Mouse (Mus musculus): Measurements from ENCODE around the gene Umad1.

Gene Umad1

GRCm38 (mm10) chr6:8259004-8259666 lies at the start of gene Umad1, which contains the start of the genes Rpa3 and Gm45062:
Umad1 (plus strand) TSS chr6:8259288.
Rpa3 (minus strand) TSS chr6:8259173.
Gm45062 (plus strand) TSS chr6:8259450.
- DNase-seq (ENCODE audit: low read depth) = peak; percentile 98

GRCm38 (mm10) chr6:8209866-8210186 lies 49.3 kb upstream of the Umad1 start:
- no peak for DNase-seq (ENCODE audit: low read depth)

GRCm38 (mm10) chr6:8210661-8211060 lies 48.4 kb upstream of the Umad1 start:
- DNase-seq (ENCODE audit: low read depth) = peak; percentile 11

GRCm38 (mm10) chr6:8227035-8227434 lies 32.1 kb upstream of the Umad1 start:
- DNase-seq (ENCODE audit: low read depth) = no peak

- DNase-seq (ENCODE audit: low read depth) = no peak
Observed at GRCm38 (mm10) chr6:8228596-8228995, 30.5 kb upstream of the Umad1 start.

- DNase-seq (ENCODE audit: low read depth) = no peak
Observed at GRCm38 (mm10) chr6:8258316-8258715, 772 bp upstream of the Umad1 start.

GRCm38 (mm10) chr6:8259667-8260044 lies 568 bp downstream of the Umad1 start:
- no peak for DNase-seq (ENCODE audit: low read depth)

GRCm38 (mm10) chr6:8271047-8271446 lies 12.0 kb downstream of the Umad1 start:
- no peak for DNase-seq (ENCODE audit: low read depth)

GRCm38 (mm10) chr6:8274387-8275054 lies 15.4 kb downstream of the Umad1 start:
- peak; percentile 78 for DNase-seq (ENCODE audit: low read depth)

GRCm38 (mm10) chr6:8275098-8275497 lies 16.0 kb downstream of the Umad1 start:
- DNase-seq (ENCODE audit: low read depth) = peak; percentile 78

GRCm38 (mm10) chr6:8276431-8276830 lies 17.3 kb downstream of the Umad1 start:
- no peak for DNase-seq (ENCODE audit: low read depth)

GRCm38 (mm10) chr6:8278426-8279002 lies 19.4 kb downstream of the Umad1 start:
- DNase-seq (ENCODE audit: low read depth) = peak; percentile 82

GRCm38 (mm10) chr6:8283255-8283654 lies 24.2 kb downstream of the Umad1 start:
- peak; percentile 7 for DNase-seq (ENCODE audit: low read depth)

GRCm38 (mm10) chr6:8285401-8285960 lies 26.4 kb downstream of the Umad1 start:
- DNase-seq (ENCODE audit: low read depth) = no peak

- DNase-seq (ENCODE audit: low read depth) = no peak
Observed at GRCm38 (mm10) chr6:8286146-8286545, 27.1 kb downstream of the Umad1 start.

- DNase-seq (ENCODE audit: low read depth) = no peak
Observed at GRCm38 (mm10) chr6:8288755-8289580, 29.9 kb downstream of the Umad1 start.

GRCm38 (mm10) chr6:8294048-8294784 lies 35.1 kb downstream of the Umad1 start:
- DNase-seq (ENCODE audit: low read depth) = no peak

GRCm38 (mm10) chr6:8299066-8299863 lies 40.2 kb downstream of the Umad1 start:
- DNase-seq (ENCODE audit: low read depth) = peak; percentile 52

GRCm38 (mm10) chr6:8307878-8308775 lies 49.0 kb downstream of the Umad1 start:
- DNase-seq (ENCODE audit: low read depth) = no peak

- DNase-seq (ENCODE audit: low read depth) = no peak
Observed at GRCm38 (mm10) chr6:8312554-8312953, 53.5 kb downstream of the Umad1 start.

All from induced T-regulatory cell, adult 2 months (primary cell).